Mouse (Mus musculus) heart, adult 10 weeks (tissue): Measurements from ENCODE around the gene Zfp691. TPM values are rescaled to one million over a fixed set of nuclear protein-coding genes. Genes with fewer than 3 reads are reported as not detected.

Source experiments
- polyA plus RNA-seq: library from polyadenylated mRNA; stranded (reverse); fragments of 350-450 nt; fragmentation: Illumina TruSeq; extraction: RNeasy Lipid Tissue Mini Kit (QIAGEN cat#74804); gene quantifications from one replicate; pipeline ENCODE4 v1.2.3, GENCODE M21; 2014; ENCODE audit warnings: low read depth, low replicate concordance

Zfp691 gene
- 16.1 TPM for polyA plus RNA-seq

DNA sequence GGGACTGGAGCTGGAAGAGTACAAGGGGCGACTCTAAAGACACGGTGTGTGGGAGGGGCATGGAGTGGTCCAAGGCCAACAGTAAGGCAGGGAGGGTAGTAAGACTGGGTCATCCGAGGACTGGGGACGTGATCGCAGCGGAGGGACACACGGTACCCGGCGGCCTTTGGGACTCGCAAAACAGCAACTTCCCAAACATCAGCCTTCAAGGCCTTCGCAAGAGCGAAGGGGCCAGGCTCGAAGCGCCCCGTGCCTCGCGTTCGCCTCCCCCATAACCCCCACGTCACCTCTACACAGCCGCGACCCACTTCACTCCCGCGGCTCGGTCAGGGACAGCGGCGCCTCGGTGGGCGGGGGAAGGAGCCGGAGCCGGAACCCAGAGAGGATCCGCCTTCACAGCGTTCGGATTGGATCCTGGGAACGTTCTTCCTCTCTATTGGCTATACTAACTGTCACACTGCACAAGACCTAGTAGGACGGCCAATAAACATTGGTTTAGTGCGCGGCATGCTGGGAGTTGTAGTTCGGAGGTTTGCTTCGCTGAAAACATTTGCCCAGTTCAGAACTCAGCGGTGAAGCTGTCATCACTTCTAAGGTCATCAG, at the start of gene Zfp691:
Gene Zfp691 (minus strand): TSS at position 345 of the 603 bp plus-strand sequence.

DNA sequence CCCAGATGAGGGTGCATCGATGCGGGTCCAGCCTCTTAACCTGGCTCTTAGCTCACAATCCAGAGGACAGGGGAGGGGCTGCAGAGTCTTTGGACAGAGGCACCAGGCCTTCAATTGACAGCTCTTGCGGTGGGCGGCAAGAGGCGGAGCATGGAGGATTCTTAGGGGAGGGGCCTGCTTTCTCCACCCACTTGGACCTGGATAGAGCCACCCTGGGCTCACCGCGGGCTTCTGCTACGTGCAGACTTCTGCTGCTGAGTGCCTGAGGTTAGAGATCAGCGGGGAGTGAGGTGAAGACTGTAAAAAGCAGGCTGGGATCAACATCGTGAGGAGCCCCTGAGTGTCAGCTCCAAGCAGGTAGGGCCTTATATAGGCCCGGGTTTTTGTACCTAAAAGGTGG, 44.2 kb upstream of the Zfp691 start, which contains the start of gene Tmem269:
Gene Tmem269 (minus strand): TSS at position 49 of the 400 bp plus-strand sequence.

DNA sequence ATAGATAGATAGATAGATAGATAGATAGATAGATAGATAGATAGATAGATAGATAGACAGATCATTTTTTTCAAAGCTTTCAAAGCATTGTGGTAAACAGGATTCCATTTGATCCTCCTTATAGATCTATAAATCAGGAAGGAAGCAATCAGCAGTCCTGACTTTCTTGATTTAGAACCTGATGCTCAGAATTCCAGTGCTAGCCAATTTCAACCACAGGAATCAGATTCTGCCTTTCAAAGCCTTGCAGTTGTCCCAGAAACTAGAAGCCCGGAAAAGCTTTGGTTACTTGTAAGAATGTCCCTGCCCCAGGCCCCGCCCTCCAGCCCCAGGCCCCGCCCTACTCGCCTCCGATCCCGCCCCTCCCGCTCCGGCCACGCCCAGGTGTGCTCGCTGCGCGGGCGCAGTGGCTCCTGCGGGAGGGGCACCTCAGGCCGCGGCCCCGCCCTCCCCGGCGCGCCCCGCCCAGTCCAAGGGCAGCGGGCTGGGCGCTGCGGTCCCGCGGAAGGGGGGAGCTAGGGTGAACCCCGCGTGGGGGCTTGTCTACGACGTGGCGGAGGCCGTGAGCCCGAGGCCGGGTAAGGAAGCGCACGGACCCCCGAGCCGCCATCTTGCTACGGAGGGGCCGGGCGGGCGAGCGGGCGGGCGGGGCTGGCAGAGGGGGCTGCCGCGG, 21.1 kb upstream of the Zfp691 start, which contains the start of gene Svbp:
Gene Svbp (plus strand): TSS at position 398 of the 673 bp plus-strand sequence.

DNA sequence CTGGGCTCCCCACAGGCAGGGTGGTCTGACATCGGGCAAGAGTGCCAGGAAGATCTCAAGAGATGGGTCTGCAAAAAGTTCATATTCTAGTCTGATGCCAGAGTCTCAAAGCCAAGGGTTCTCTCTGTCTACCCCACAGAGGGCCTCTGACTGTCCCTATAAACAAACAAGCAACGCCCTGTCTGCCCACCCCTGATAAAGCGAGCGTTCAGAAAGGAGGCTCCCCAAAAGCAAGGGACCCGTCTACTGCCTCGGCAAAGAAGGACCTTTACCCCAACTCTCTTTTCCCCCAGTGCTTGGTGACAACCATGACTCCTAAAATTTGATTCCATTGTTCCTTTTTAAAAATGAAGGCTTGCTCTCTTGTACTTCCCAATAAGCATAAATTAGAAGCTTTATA, 15.9 kb upstream of the Zfp691 start, which contains the start of gene Ermap:
Gene Ermap (minus strand): TSS at position 148 of the 400 bp plus-strand sequence.

Other genes with a start within 250 kb of the Zfp691 start
- not detected for gene Olfr1328, start 235.6 kb downstream of the Zfp691 start, polyA plus RNA-seq
- not detected for gene Lao1, start 212.6 kb downstream of the Zfp691 start, polyA plus RNA-seq
- 14.9 TPM for gene Slc2a1, start 65.5 kb downstream of the Zfp691 start, polyA plus RNA-seq
- not detected for gene Ermap, start 15.8 kb upstream of the Zfp691 start, polyA plus RNA-seq
- 29.8 TPM for gene Svbp, start 21.1 kb upstream of the Zfp691 start, polyA plus RNA-seq
- gene Tmem269, start 44.0 kb upstream of the Zfp691 start, polyA plus RNA-seq: not detected
- gene AU022252, start 58.5 kb upstream of the Zfp691 start, polyA plus RNA-seq: 11.2 TPM
- gene P3h1, start 58.7 kb upstream of the Zfp691 start, polyA plus RNA-seq: 11.7 TPM
- not detected for gene Cldn19, start 81.2 kb upstream of the Zfp691 start, polyA plus RNA-seq
- 947 TPM for gene Ybx1, start 120.4 kb upstream of the Zfp691 start, polyA plus RNA-seq
- gene Ppih, start 146.4 kb upstream of the Zfp691 start, polyA plus RNA-seq: 13.4 TPM
- gene Ccdc30, start 241.3 kb upstream of the Zfp691 start, polyA plus RNA-seq: not detected
- 9.9 TPM for gene Ppcs, start 248.2 kb upstream of the Zfp691 start, polyA plus RNA-seq
- not detected for gene Zmynd12, start 248.6 kb upstream of the Zfp691 start, polyA plus RNA-seq